Mouse (Mus musculus) frontal cortex, postnatal 36 days (tissue): ENCODE data around the gene Zic5.

Experiments used
- DNase-seq, 2 experiments: peaks; one replicate each; pipeline ENCODE4 v3.0.0; 2022; ENCODE audit warnings: low spot score in 2 of 2

The Zic5 gene

GRCm38 (mm10) chr14:122479461-122480109 is 14.1 kb upstream of the Zic5 start:
- no peak for DNase-seq

- DNase-seq = no peak
Observed at GRCm38 (mm10) chr14:122478574-122479011, 13.1 kb upstream of the Zic5 start.

GRCm38 (mm10) chr14:122477971-122478573 is 12.6 kb upstream of the Zic5 start:
- no peak for DNase-seq

- no peak for DNase-seq
Observed at GRCm38 (mm10) chr14:122477261-122477671, 11.8 kb upstream of the Zic5 start.

GRCm38 (mm10) chr14:122476822-122477215 is 11.3 kb upstream of the Zic5 start:
- no peak for DNase-seq

GRCm38 (mm10) chr14:122476041-122476821 is 10.8 kb upstream of the Zic5 start:
- no peak for DNase-seq

GRCm38 (mm10) chr14:122475557-122476040 is 10.1 kb upstream of the Zic5 start:
- no peak for DNase-seq

GRCm38 (mm10) chr14:122474891-122475556 is 9.5 kb upstream of the Zic5 start, which contains the start of gene Zic2:
TSS of gene Zic2 (plus strand) at chr14:122475435.
- DNase-seq = no peak

GRCm38 (mm10) chr14:122474041-122474890 is 8.8 kb upstream of the Zic5 start:
- no peak for DNase-seq

- no peak for DNase-seq
Observed at GRCm38 (mm10) chr14:122473211-122473751, 7.8 kb upstream of the Zic5 start.

- DNase-seq = no peak
Observed at GRCm38 (mm10) chr14:122472647-122473046, 7.2 kb upstream of the Zic5 start.

- no peak for DNase-seq
Observed at GRCm38 (mm10) chr14:122472161-122472560, 6.7 kb upstream of the Zic5 start.

GRCm38 (mm10) chr14:122471449-122472085 is 6.1 kb upstream of the Zic5 start:
- DNase-seq = no peak

GRCm38 (mm10) chr14:122468971-122469755 is 3.7 kb upstream of the Zic5 start:
- no peak for DNase-seq

GRCm38 (mm10) chr14:122467926-122468841 is 2.7 kb upstream of the Zic5 start:
- DNase-seq = no peak

GRCm38 (mm10) chr14:122466756-122467362 is 1.4 kb upstream of the Zic5 start:
- DNase-seq = no peak

- DNase-seq = no peak
Observed at GRCm38 (mm10) chr14:122465931-122466490, 534 bp upstream of the Zic5 start.

GRCm38 (mm10) chr14:122464351-122464762 is 1.1 kb downstream of the Zic5 start:
- no peak for DNase-seq
